Mouse (Mus musculus) bone marrow, adult 2 months (tissue): ENCODE results near the gene Treml1.

ENCODE experiments used
- CTCF ChIP-seq: fragments of 200-500 bp; IDR thresholded peaks from 2 replicates; pipeline ENCODE4 v1.5.1; 2011; ENCODE audit warnings: low read length, control low read depth; ENCODE audit not compliant: control insufficient read depth, insufficient read depth
- POLR2A ChIP-seq: fragments of 200-500 bp; IDR thresholded peaks from 2 replicates; pipeline ENCODE4 v1.6.1; 2011; ENCODE audit warnings: low read depth, mild to moderate bottlenecking, control low read depth, low read length, borderline replicate concordance; ENCODE audit not compliant: control insufficient read depth

- TF ChIP-seq POLR2A, result no peak
- TF ChIP-seq CTCF, result no peak
These were observed 35.5 kb upstream of the Treml1 start for GRCm38 (mm10) chr17:48324258-48324657.
